Mouse (Mus musculus): ENCODE measurements at regions not wholly inside any gene's neighbourhood (a gene's known extent, or its start where the extent isn't known, plus 50 kb on each side); places are given as distances from the start of the nearest gene placed in this dataset.
A peak's percentile ranks its signal among the peaks of the same experiment; 100 is the strongest.

- no peaks in the 10 kb centered on the region; the same call in 1 of the 2 replicates for H3K27me3 ChIP-seq
- H3K4me2 ChIP-seq (replicated peaks) = no peak overlapping the region
- no peaks in the 10 kb centered on the region for H3K9me3 ChIP-seq
- no peak overlapping the region for H3K27ac ChIP-seq
- no peak overlapping the region for H3K4me3 ChIP-seq
- H3K9ac ChIP-seq = no peak overlapping the region
- WGBS = 37% methylated on average over 9 of the region's 9 CpGs
- peaks cover 15% of the 10 kb centered on the region for H3K4me1 ChIP-seq
- H3K36me3 ChIP-seq = no peaks in the 10 kb centered on the region
- 0 out of 2 replicates have a peak, but pooled peaks have one; percentile 24 for ATAC-seq (ENCODE audit: low FRiP score, low read depth)
Observed at GRCm38 (mm10) chr4:48905196-48905867, 153.7 kb upstream of the Plppr1 start.

- Histone ChIP-seq H3K4me2 (replicated peaks) (no peak overlapping the region), H3K27ac (no peak overlapping the region), H3K27me3 (peaks cover 6% of the 10 kb centered on the region; the same call in 1 of the 2 replicates), H3K4me1 (peaks cover 15% of the 10 kb centered on the region), H3K36me3 (no peaks in the 10 kb centered on the region), H3K9ac (no peak overlapping the region), H3K4me3 (no peak overlapping the region), H3K9me3 (no peaks in the 10 kb centered on the region)
- ATAC-seq (ENCODE audit: low FRiP score, low read depth) = no peak
- 65% methylated on average over 2 of the region's 2 CpGs for WGBS
Observed at GRCm38 (mm10) chr4:48909161-48909560, 149.9 kb upstream of the Plppr1 start.

GRCm38 (mm10) chr4:48913301-48913700 is 145.8 kb upstream of the Plppr1 start:
- Histone ChIP-seq H3K27ac (no peak overlapping the region), H3K9ac (no peak overlapping the region), H3K36me3 (no peaks in the 10 kb centered on the region), H3K4me3 (no peak overlapping the region), H3K4me2 (replicated peaks) (no peak overlapping the region), H3K9me3 (no peaks in the 10 kb centered on the region), H3K4me1 (peaks cover under 1% of the 10 kb centered on the region), H3K27me3 (peaks cover 6% of the 10 kb centered on the region; the same call in 1 of the 2 replicates)
- WGBS = 77% methylated on average over 4 of the region's 4 CpGs
- ATAC-seq (ENCODE audit: low FRiP score, low read depth) = no peak

DNA sequence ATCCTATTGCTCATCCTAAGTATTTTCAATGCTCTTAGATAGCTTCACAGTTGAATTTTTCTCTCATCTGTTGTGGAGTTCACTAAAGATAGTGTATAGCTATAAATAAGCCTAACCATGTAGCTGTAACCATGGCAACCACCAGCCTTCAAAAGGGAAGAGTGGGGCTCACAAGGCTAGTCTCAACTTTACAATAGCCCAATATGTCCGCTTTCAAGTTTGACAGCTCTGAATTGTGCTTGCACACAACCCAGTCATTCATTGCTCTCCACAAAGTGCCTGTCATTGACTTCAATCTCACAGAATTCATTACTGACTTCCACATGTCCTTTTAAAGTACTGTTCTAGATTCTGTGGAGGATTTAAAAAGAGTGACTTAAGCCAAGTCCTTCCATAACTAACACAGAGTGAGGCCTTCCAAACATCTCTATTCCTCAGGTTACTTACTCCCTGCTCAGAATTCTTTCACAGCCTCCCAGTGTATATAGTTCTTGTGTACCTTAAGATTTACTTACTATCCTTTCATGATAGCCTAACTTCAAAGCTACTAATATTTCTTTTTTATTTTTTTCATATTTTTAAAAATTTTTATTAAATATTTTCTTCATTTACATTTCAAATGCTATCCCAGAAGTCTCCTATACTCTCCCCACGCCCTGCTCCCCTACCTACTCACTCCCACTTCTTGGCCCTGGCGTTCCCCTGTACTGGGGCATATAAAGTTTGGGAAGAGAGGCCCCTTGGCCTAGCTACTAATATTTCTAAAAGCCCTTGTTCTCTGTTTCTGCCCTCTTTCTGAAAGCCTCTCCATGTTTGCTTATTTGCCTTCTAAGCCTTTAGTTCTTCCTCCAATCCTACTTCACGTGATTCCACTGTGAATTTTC is 134.3 kb upstream of the Plppr1 start:
- Histone ChIP-seq H3K36me3 (no peaks in the 10 kb centered on the region), H3K9ac (no peak overlapping the region), H3K9me3 (no peaks in the 10 kb centered on the region), H3K27ac (no peak overlapping the region), H3K4me2 (replicated peaks) (no peak overlapping the region), H3K27me3 (no peaks in the 10 kb centered on the region), H3K4me3 (no peak overlapping the region), H3K4me1 (no peaks in the 10 kb centered on the region)
- no peak for ATAC-seq (ENCODE audit: low FRiP score, low read depth)
- 62% methylated on average over 4 of the region's 4 CpGs for WGBS

- ATAC-seq (ENCODE audit: low FRiP score, low read depth) = no peak
- Histone ChIP-seq H3K36me3 (no peaks in the 10 kb centered on the region), H3K27ac (no peak overlapping the region), H3K4me3 (no peak overlapping the region), H3K9ac (no peak overlapping the region), H3K9me3 (no peaks in the 10 kb centered on the region), H3K27me3 (no peaks in the 10 kb centered on the region; the same call in 1 of the 2 replicates), H3K4me2 (replicated peaks) (no peak overlapping the region), H3K4me1 (no peaks in the 10 kb centered on the region)
- WGBS = 92% methylated on average over 1 of the region's 1 CpGs
Observed at GRCm38 (mm10) chr4:48938420-48938819, 120.7 kb upstream of the Plppr1 start.

DNA sequence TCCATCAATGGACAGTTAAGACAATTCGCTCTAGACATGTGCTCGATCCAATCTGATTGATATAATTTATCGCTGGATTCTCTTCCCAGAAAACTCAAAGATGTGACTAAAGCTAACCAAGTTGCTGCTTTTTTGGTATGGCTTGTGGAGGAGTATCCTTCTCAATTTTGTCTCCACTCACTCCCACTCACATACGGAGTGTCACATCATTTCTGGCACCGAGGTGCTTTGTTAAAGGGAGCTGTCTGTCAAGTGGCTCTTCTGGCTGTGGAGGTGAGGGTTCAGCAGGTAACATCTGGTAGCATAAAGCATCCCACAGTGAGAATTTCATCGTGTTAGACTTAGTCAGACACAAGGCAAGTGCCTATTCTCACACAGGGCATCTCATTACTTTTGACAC is 120.2 kb upstream of the Plppr1 start:
- Histone ChIP-seq H3K4me3 (no peak overlapping the region), H3K27me3 (no peaks in the 10 kb centered on the region; the same call in 1 of the 2 replicates), H3K36me3 (no peaks in the 10 kb centered on the region), H3K4me2 (replicated peaks) (no peak overlapping the region), H3K27ac (no peak overlapping the region), H3K9me3 (no peaks in the 10 kb centered on the region), H3K4me1 (no peaks in the 10 kb centered on the region), H3K9ac (no peak overlapping the region)
- WGBS = 86% methylated on average over 6 of the region's 6 CpGs
- no peak for ATAC-seq (ENCODE audit: low FRiP score, low read depth)

DNA sequence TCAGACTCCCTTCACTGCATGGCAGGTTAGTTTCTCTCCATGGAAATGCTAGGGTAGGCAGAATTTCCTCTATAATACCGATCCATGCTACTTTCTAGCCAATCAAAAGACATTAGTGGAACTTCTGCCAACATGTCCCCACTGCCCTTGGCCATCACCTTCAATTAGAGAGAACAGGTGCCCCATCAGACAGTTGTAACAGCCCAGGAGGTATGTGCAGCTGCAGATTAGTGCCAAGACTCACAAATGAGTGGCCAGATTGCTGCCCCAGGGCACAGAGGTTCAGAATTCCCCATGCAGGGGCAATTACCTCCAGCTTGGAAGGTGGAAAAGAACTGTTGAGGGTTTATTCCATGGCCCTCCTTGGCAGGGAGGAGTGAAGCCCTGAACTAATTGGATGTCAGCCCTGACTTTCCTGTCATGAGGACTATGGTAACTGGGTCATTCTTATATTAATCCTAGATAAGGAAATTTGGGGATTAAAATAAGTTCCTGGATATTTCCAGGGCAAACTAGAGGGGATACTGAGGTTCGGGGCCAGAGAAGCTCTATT is 113.7 kb upstream of the Plppr1 start:
- no peaks in the 10 kb centered on the region; the same call in 1 of the 2 replicates for H3K27me3 ChIP-seq
- H3K27ac ChIP-seq = no peak overlapping the region
- peaks cover 12% of the 10 kb centered on the region; the same call in 1 of the 2 replicates for H3K4me1 ChIP-seq
- H3K9ac ChIP-seq = no peak overlapping the region
- peak; percentile 57 for ATAC-seq (ENCODE audit: low FRiP score, low read depth)
- no peak overlapping the region for H3K4me2 ChIP-seq (replicated peaks)
- no peaks in the 10 kb centered on the region for H3K9me3 ChIP-seq
- no peak overlapping the region for H3K4me3 ChIP-seq
- H3K36me3 ChIP-seq = no peaks in the 10 kb centered on the region
- WGBS = 67% methylated on average over 2 of the region's 2 CpGs

DNA sequence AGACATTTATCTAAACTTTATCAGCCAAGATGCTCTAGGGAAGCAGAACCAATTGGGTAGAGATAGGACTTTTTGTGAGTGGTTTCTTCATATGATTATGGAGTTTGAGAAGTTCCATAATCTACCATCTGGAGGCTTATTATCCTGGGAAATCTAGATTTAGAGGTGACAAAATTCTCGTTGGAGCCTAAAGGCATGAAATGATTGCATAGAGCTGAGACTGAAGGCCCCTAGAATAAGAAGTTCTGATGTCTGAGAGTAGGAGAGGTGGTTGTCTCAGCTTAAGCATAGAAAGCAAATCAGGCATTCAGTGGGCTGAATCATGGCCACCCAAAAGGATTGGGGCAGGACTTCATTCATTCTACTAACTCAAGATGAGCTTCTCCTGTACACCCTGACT is 106.1 kb upstream of the Plppr1 start:
- Histone ChIP-seq H3K9me3 (no peaks in the 10 kb centered on the region), H3K4me1 (no peaks in the 10 kb centered on the region), H3K27me3 (no peaks in the 10 kb centered on the region), H3K27ac (no peak overlapping the region), H3K9ac (no peak overlapping the region), H3K4me3 (no peak overlapping the region), H3K4me2 (replicated peaks) (no peak overlapping the region), H3K36me3 (no peaks in the 10 kb centered on the region)
- WGBS = 73% methylated on average over 1 of the region's 1 CpGs
- no peak for ATAC-seq (ENCODE audit: low FRiP score, low read depth)

DNA sequence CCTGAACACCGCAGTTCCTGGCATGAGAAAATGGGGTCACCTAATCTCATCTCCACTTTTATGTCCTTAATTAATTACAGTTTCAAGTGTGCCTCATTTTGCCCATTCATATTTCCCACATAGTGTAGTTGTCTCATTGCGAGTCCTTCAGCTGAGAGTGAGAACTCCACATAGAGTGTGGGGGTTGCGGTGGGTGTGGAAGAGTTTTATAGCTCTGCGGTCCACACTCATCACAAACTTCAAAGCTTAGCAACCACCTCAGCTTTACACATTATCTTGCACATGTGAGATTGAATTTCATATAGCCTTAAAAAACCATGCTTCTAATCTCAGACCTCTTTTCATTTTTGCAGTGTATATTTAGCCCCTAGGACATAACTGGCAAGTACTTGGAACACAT is 83.3 kb upstream of the Plppr1 start:
- 83% methylated on average over 4 of the region's 4 CpGs for WGBS
- no peak for ATAC-seq (ENCODE audit: low FRiP score, low read depth)

GRCm38 (mm10) chr4:48992021-48992420 is 67.1 kb upstream of the Plppr1 start:
- ATAC-seq (ENCODE audit: low FRiP score, low read depth) = no peak
- no peaks in the 10 kb centered on the region for H3K36me3 ChIP-seq
- no peak overlapping the region for H3K9ac ChIP-seq
- H3K4me1 ChIP-seq = peaks cover 7% of the 10 kb centered on the region; the same call in 1 of the 2 replicates
- H3K4me3 ChIP-seq = no peak overlapping the region
- no peaks in the 10 kb centered on the region for H3K9me3 ChIP-seq
- H3K27ac ChIP-seq = no peak overlapping the region
- no peaks in the 10 kb centered on the region for H3K27me3 ChIP-seq
- WGBS = 66% methylated on average over 3 of the region's 3 CpGs
- H3K4me2 ChIP-seq (replicated peaks) = no peak overlapping the region

More for the DNA sequence above, 83.3 kb upstream of the Plppr1 start:
- no peaks in the 10 kb centered on the region for H3K4me1 ChIP-seq
- H3K36me3 ChIP-seq = no peaks in the 10 kb centered on the region
- H3K4me2 ChIP-seq (replicated peaks) = no peak overlapping the region
- H3K9me3 ChIP-seq = no peaks in the 10 kb centered on the region
- no peak overlapping the region for H3K4me3 ChIP-seq
- H3K9ac ChIP-seq = no peak overlapping the region
- H3K27ac ChIP-seq = no peak overlapping the region
- H3K27me3 ChIP-seq = no peaks in the 10 kb centered on the region

Measured in limb, embryonic 13.5 days (tissue).